Mouse (Mus musculus): Measurements from ENCODE around the gene Comt.
A peak's percentile ranks its signal among the peaks of the same experiment; 100 is the strongest.

Gene Comt

GRCm38 (mm10) chr16:18433341-18433920, 6.8 kb upstream of the Comt start:
- no peak for DNase-seq

DNA sequence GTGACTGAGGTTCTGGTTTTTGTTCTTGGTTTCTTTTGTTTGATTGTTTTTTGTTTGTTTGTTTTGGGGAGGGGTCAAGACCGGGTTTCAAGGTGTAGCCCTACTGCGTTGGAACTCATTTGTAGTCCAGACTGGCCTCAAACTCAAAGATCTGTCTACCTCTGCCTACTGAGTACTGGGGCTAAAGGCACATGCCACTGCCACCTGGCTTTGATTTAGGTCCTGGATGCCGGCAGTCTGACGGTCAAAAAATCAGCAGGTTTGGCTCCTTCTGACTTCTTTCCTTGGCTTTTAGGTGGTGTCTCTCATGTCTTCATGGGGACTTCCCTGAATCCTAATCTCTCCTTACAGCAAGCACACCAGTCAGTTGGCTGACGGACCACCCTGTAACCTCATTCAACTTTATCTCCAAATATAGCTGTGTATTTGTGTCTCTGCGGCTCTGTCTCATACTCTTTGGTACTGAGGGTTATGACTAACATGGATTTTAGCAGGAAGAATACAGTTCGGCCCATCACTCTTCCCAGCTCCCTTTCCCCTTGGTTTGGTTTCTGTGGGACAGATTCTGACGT, 4.1 kb upstream of the Comt start:
- no peak for DNase-seq

DNA sequence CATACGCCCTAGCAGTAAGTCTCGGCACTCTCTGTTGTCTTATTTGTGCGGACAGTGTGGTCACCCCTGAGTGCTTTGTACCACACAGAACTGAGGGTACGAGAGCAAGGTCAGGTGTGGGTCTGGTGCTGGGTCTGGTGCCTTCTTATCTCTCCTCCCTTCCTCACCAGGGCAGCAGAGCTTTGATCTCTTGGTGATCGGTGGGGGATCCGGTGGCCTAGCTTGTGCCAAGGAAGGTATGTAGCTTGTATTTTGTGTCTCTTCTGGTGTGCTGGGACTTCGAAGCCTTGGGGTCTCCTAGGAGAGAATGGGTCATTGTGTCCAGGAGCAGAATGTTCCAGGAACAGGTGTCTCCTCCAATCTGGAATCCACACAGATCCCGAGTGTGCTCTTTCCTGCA, 3.0 kb upstream of the Comt start:
- no peak for DNase-seq

DNA sequence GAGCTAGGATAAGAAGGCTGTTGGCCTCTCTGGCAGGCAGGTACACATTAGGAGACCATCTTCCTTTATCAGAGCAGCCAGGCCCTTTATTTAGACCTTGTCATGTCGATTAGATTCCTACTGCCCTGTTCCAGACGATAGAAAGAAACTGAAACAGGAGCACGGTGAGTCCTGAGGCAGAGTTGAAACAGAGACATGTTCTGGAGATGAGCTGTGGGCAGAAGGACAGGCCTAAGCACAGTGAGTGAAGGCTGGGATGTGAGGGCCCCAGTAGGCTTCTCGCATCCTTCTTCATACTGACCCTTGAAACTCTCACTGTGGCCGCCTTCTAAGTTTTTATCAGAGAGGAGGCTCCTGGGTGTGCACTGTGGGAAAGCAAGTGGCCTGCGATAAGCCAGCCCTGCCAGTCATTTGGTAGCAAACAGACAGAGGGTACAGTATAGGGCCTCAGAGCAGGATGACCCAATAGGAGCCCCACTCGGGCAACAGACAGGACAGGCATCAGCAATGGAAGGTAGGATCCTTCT, 1.9 kb upstream of the Comt start:
- DNase-seq = no peak

DNA sequence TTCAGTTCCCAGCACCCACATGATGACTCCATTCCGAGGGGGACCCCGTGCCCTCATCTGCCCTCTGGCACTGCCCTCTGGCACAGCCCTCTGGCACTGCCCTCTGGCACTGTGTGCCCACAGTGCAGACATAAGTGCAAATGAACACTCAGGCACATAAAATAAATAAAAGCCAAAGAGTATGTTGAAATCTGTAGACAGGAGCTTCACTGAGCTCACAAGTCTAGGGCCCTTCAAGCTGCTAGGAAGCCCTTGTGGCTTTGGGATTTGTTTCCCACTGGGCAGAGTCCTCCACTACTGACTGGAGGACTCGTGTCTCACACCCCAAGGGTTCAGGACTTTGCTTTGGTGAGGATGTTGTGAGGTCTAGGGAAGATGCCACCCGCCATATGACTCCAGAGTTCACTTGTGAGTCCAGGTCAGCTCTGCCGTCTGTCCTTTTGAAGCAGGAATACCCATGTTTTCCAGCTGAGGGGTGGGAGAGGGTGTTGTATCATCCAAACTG, 1.4 kb upstream of the Comt start:
- DNase-seq = no peak

GRCm38 (mm10) chr16:18426215-18426791, 349 bp downstream of the Comt start, which contains the start of gene Txnrd2:
Gene Txnrd2 (plus strand): TSS chr16:18426384.
- peak; percentile 75 to 79 for DNase-seq

DNA sequence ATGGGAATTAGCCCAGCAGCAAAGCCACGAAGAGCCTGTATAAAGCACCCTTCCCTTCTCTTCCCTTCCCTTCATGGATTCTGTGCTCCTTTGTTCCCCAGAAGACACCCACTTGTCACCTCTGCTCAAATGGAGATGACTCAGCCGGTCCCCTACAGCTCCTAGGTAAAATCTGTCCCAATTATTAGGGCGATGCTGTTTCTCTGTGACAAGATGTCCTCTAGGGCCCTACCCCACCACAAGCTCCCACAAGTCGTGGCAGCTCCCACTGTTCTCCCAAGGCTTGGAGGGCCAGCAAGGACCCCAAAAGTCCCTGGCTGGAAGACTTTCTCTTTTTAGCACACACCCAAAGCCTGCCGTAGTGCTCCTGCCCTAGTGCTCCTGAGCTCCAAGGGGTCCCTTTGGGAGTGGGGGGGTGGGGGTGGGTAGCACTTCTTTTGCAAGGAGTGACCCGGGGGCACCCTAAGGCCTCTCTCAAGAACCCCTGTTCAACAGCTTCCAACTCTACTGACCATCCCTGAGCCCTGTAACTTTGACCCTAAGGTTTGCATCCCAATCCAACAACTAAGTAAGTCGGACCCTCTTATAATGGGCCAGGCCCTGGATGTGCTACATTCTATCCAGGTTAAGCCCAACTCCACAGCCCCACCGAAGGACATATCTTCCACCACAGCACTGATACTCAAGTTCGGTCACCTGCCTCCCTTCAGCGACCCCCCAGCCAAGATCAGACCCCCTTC, 1.0 kb downstream of the Comt start:
- DNase-seq = no peak

DNA sequence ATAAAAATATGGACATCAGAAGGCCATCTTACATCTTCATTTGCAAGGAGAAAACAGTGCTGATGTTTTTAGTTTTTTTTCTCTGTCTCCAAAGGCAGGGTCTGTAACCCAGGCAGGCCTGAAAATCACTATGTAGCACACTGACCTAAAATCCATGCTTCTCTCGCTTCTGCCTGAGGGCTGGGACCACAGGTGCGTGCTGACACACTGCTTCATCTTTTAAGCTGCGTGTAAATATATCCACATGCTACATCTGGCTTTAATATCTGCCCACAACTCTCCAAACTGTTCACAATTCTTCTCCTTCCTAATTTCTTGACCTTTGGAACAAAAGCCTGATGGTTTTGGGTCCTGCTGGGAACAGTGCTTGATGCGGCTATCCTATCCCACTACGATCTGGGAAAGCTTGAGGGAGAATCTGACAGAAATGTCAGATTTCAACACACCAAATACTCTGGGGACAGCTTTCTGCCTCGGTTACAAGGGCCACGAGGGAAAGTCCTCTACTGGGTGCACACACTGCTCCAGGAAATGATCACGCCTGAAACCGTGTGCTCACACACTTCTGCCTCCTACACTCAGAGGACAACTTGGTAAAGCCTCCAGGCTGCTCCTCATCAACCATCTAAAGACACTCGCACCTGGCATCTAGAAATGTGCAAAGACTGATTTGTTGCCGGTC, 2.1 kb downstream of the Comt start:
- DNase-seq = no peak

DNA sequence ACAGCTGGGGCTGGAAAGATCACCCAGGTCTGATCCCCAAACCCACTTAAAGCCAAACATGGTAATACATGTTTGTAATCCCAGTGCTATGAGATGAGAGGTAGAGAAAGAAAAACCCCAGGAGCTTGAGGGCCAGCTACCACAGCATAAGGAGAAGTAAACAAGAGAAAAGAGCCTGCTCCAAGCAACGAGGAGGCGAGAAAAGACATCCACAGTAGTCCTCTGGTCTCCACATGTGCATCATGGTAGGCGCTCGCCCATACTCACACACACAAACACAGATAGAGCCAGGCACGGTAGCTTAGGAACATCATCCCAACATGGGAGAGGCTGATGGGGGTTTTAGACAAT, 2.8 kb downstream of the Comt start:
- no peak for DNase-seq

DNA sequence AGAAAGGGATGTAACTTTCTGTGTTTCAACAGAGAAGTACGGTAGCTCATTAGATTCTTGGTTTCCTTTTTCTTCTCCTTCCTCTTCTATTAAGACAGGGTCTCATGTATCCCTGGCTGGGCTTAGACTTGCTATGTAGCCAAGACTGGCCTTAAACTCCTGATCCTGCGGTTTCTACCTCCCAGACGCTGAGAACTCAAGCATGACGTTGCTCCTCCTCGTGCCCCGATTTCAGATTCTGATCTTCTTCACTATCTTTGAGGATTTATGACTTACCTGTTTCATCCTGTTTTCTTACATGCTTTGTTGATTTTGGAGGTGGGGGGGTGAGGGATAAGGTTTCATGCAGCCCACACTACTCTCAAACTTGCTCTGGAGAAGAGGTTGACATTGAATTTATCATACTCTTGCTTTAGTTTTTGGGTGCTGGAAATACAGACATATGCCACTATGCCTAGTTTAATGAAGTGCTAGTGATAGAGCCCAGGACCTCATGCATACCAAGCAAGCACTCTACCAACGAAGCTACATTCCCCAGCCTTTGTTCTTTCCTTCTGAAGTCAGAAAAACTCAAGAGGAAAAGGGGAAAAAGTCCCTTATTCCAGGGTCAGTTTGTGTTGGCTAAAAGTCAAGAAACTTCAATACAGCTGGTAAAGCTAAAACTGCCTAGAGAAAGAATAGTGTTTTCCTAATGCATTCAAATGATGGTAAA, 3.3 kb downstream of the Comt start:
- no peak for DNase-seq

GRCm38 (mm10) chr16:18420571-18420970, 6.1 kb downstream of the Comt start:
- no peak for DNase-seq

DNA sequence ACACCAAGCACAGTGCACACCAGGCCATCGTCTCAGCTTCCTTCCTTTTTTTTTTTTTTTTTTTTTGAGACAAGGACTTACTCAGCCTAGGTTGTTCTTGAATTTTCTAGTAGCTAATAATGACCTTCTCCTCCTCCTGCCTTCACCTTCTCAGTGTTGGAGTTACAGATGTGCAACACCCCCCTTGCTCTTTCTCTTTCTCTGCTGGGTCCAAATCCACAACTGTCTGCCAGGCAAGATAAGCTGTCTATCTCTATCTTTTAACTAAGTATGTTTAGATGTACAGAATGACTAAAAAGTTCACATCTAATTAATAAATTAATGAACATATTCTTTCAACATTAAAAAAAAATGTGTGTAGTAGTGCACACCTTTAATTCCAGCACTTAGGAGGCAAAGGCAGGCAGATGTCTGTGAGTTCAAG, 7.0 kb downstream of the Comt start:
- DNase-seq = no peak

GRCm38 (mm10) chr16:18418756-18419602, 7.7 kb downstream of the Comt start:
- no peak for DNase-seq

GRCm38 (mm10) chr16:18417491-18417890, 9.2 kb downstream of the Comt start:
- no peak for DNase-seq

- DNase-seq = no peak
Observed at GRCm38 (mm10) chr16:18416837-18417236, 9.8 kb downstream of the Comt start.

GRCm38 (mm10) chr16:18416094-18416761, 10.4 kb downstream of the Comt start:
- DNase-seq = no peak

DNA sequence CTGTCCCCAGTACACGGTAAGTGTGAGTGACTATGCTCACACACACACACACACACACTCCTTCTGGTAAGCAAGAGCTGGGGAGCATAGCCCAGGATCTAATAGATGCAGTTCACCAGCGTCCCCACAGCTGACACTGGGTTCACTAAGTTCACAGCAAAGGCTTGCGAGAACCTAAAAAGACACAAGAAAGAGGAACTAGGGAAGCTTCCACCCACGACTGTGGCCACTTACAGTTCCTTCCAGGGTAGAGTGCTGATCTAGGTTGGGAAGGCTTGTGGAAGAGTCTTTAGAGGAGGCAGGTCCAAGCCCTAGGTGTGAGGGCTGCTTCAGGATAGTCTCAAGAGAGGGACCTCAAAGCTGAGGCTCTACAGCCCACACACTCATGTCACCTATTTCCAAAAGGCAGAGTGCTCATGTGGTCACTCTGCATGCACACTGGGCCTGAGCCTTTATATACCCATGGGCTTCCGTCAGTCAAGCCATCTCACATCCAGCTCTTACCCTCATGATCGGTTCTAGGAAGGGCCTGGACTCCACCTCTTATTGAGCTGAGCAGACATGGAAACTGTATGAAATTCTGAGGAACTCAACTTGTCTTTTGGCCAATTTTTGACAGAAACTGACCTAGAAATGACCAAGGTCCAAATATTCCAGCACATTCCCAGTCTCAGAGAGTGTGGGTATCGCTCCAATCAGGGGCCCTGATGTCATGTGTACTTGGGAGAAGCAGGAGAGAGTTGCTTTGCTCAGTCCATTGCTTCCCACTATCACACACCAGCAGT, 13.4 kb downstream of the Comt start:
- peak in 1 of 2 experiments; percentile 4 for DNase-seq

- DNase-seq = peak in 1 of 2 experiments; percentile 44
Observed at GRCm38 (mm10) chr16:18411802-18412476, 14.7 kb downstream of the Comt start.

DNA sequence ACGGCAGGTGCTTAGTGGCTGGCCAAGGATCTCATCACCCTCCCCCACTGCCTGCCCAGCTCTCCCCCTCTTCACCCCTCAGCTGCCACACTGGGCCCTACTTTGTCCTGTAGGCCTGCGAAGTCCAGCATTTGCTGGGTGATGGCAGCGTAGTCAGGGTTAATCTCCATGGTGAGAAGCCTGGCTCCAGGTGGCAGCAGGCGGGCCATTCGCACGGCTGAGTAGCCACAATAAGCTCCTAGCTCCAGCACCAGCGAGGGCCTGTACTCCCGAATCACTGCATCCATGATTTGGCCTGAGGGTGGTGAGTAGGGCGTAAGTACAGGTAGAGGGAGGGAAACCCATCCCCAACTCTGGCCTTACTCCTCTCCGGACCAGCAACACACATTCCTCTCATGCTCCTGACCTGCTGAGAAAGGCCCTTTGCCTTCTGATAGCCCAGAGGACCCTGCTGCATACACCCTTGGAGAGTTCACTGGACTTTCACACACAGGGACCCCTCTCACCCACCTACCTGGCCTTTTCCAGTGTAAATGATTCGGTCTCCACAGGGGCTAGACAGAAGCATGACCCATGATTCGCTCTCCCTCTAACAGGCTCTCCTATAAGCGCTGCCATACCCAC, 15.5 kb downstream of the Comt start:
- peak in 1 of 2 experiments; percentile 45 for DNase-seq

Data from cerebellum, postnatal 36 days (tissue).